Comparison of ENCODE assay signal across 8 mouse cellular contexts in genomic region chr16:86932765-86933164, GRCm38 (mm10).
DNase-seq lines count a peak whose midpoint lies in the region; ATAC-seq lines count a peak whose summit lies in the region.

No protein-coding gene starts in this region.

- ATAC-seq in cerebellum, adult (ENCODE audit: insufficient number of reproducible peaks, low FRiP score, low TSS enrichment), result peak; percentile 77
- no peak for ATAC-seq in megakaryocyte-erythroid progenitor cell, adult 5-6 weeks (replicated peaks; ENCODE audit: low FRiP score, low TSS enrichment, poor library complexity, severe bottlenecking)

- DNase-seq in left cerebral cortex, postnatal 10 days (ENCODE audit: extremely low spot score in 1 of 2, low spot score in 2 of 2), result peak; percentile 13 to 16
- DNase-seq in left cerebral cortex, adult 18-20 months (ENCODE audit: low spot score in 2 of 2), result no peak
- DNase-seq in gastrocnemius, adult 8-10 months (ENCODE audit: low spot score in 2 of 2), result peak; percentile 41 to 72
- peak; percentile 7 to 19 for DNase-seq in layer of hippocampus, adult 18-20 months (ENCODE audit: low spot score in 2 of 2)
- DNase-seq in ovary, postnatal 14 days (ENCODE audit: low spot score), result peak; percentile 25
- DNase-seq in yolk sac, embryonic 10.5 days (ENCODE audit: low spot score), result no peak

- intact Hi-C loops in left cerebral cortex, postnatal 10 days (cut with DNase I), result no loop called here

Comparison
In these comparisons a context has a peak if more than half of its experiments do, and no peak if none do; other contexts are left out.
1. DNase-seq: peak in left cerebral cortex, postnatal 10 days (2 of 2), gastrocnemius, adult 8-10 months (2 of 2), layer of hippocampus, adult 18-20 months (2 of 2) and ovary, postnatal 14 days (single experiment); none in left cerebral cortex, adult 18-20 months (0 of 2) and yolk sac, embryonic 10.5 days (single experiment).